Mouse (Mus musculus) myocyte (in vitro differentiated cells): ENCODE results near the gene Serpine1. TPM values are rescaled to one million over a fixed set of nuclear protein-coding genes. Genes with fewer than 3 reads are reported as not detected.

Source experiments
- H3K27me3 ChIP-seq: one replicate; pipeline ENCODE4 v1.6.1; 2011; ENCODE audit not compliant: control insufficient read depth, insufficient read depth, insufficient read length
- H3K36me3 ChIP-seq: one replicate; pipeline ENCODE4 v1.6.1; 2011; ENCODE audit not compliant: control insufficient read depth, insufficient read depth
- H3K4me2 ChIP-seq: one replicate; pipeline ENCODE4 v1.6.1; 2011; ENCODE audit warnings: low read depth, control low read depth
- H3K4me3 ChIP-seq: one replicate; pipeline ENCODE4 v1.5.1; 2011; ENCODE audit warnings: mild to moderate bottlenecking, control low read depth, moderate library complexity
- H3K79me2 ChIP-seq: one replicate; pipeline ENCODE4 v1.6.1; 2011; ENCODE audit not compliant: control insufficient read depth, insufficient read depth
- H3ac ChIP-seq: one replicate; pipeline ENCODE4 v1.6.1; 2011; ENCODE audit not compliant: control insufficient read depth, insufficient read length
- CEBPB ChIP-seq: IDR thresholded peaks from 2 replicates; pipeline ENCODE4 v1.6.1; 2011; ENCODE audit warnings: mild to moderate bottlenecking, moderate library complexity; ENCODE audit not compliant: poor library complexity, insufficient read depth, severe bottlenecking
- E2F4 ChIP-seq: IDR thresholded peaks from one replicate; pipeline ENCODE4 v1.6.1; 2011; ENCODE audit warnings: mild to moderate bottlenecking, control low read depth, moderate library complexity; ENCODE audit not compliant: insufficient read depth
- MAX ChIP-seq: IDR thresholded peaks from one replicate; pipeline ENCODE4 v1.6.1; 2011; ENCODE audit warnings: low read depth, mild to moderate bottlenecking, control low read depth
- MYOD1 ChIP-seq, 3 experiments: IDR thresholded peaks; one replicate each; pipeline ENCODE4 v1.6.1; 2011; ENCODE audit warnings: control low read depth in 2 of 3, low read depth in 2 of 3, mild to moderate bottlenecking in 2 of 3, moderate library complexity in 1 of 3; ENCODE audit not compliant: insufficient read length in 2 of 3, control insufficient read depth in 1 of 3
- MYOG ChIP-seq, 3 experiments: IDR thresholded peaks; one replicate each; pipeline ENCODE4 v1.6.1; 2011; ENCODE audit warnings: control low read depth in 2 of 3, low read depth in 2 of 3, mild to moderate bottlenecking in 2 of 3; ENCODE audit not compliant: insufficient read length in 2 of 3, control insufficient read depth in 1 of 3, insufficient read depth in 1 of 3
- POLR2A ChIP-seq: IDR thresholded peaks from one replicate; pipeline ENCODE4 v1.6.1; 2011; ENCODE audit warnings: low read depth, mild to moderate bottlenecking, control low read depth, moderate library complexity; ENCODE audit not compliant: insufficient read length
- POLR2AphosphoS2 ChIP-seq: IDR thresholded peaks from one replicate; pipeline ENCODE4 v1.6.1; 2011; ENCODE audit warnings: low read depth, control low read depth; ENCODE audit not compliant: insufficient read length
- REST ChIP-seq: IDR thresholded peaks from one replicate; pipeline ENCODE4 v1.6.1; 2011; ENCODE audit warnings: mild to moderate bottlenecking, control low read depth, moderate library complexity; ENCODE audit not compliant: insufficient read depth, insufficient read length
- SRF ChIP-seq: IDR thresholded peaks from one replicate; pipeline ENCODE4 v1.6.1; 2011; ENCODE audit warnings: low read depth; ENCODE audit not compliant: control insufficient read depth, insufficient read length
- TCF12 ChIP-seq: IDR thresholded peaks from one replicate; pipeline ENCODE4 v1.6.1; 2011; ENCODE audit warnings: mild to moderate bottlenecking, control low read depth; ENCODE audit not compliant: poor library complexity, insufficient read depth, severe bottlenecking
- TCF3 ChIP-seq: IDR thresholded peaks from one replicate; pipeline ENCODE4 v1.6.1; 2011; ENCODE audit warnings: low read depth, control low read depth; ENCODE audit not compliant: insufficient read length
- USF1 ChIP-seq: IDR thresholded peaks from one replicate; pipeline ENCODE4 v1.6.1; 2011; ENCODE audit warnings: low read depth, mild to moderate bottlenecking, control low read depth, moderate library complexity
- polyA plus RNA-seq: library from polyadenylated mRNA; unstranded; fragments of >200 nt; fragmentation: generic; extraction: Trizol; gene quantifications from one replicate; pipeline ENCODE4 v1.2.1, GENCODE M21; 2012; ENCODE audit warnings: missing spikeins

Gene Serpine1
- polyA plus RNA-seq, 1 experiment, result 17.6 TPM

- Histone ChIP-seq H3K27me3 (peaks cover 19% of the 10 kb centered on the region), H3ac (no peak overlapping the region), H3K4me2 (peak overlapping the region; percentile 79), H3K4me3 (no peak overlapping the region), H3K36me3 (no peaks in the 10 kb centered on the region), H3K79me2 (no peaks in the 10 kb centered on the region)
- TF ChIP-seq MAX, result peak; percentile 25
- TF ChIP-seq TCF12, result no peak
- peak; percentile 92 for TF ChIP-seq REST
These were observed 40.7 kb downstream of the Serpine1 start for GRCm38 (mm10) chr5:137031076-137032032.

- no peak overlapping the region for H3K4me2 ChIP-seq
- peak overlapping the region; percentile 8 for H3K4me3 ChIP-seq
- H3K27me3 ChIP-seq, result peaks cover 19% of the 10 kb centered on the region
- no peak overlapping the region for H3ac ChIP-seq
- no peaks in the 10 kb centered on the region for H3K79me2 ChIP-seq
- H3K36me3 ChIP-seq, result no peaks in the 10 kb centered on the region
- TF ChIP-seq E2F4, result no peak
- no peak for TF ChIP-seq MAX
- TF ChIP-seq MYOD1 (IDR thresholded peaks at IDR 0.05; ENCODE audit: control insufficient read depth in 1 of 3, insufficient read length in 2 of 3, low read depth in 2 of 3), result no peak
- TF ChIP-seq POLR2A, result no peak
- TF ChIP-seq SRF, result no peak
- no peak for TF ChIP-seq CEBPB
- TF ChIP-seq POLR2AphosphoS2, result no peak
- TF ChIP-seq MYOG (IDR thresholded peaks at IDR 0.05; ENCODE audit: control insufficient read depth in 1 of 3, insufficient read depth in 1 of 3, insufficient read length in 2 of 3, low read depth in 2 of 3), result no peak
- no peak for TF ChIP-seq REST
- TF ChIP-seq USF1, result no peak
- TF ChIP-seq TCF3, result no peak
- no peak for TF ChIP-seq TCF12
These were observed 41.7 kb downstream of the Serpine1 start for GRCm38 (mm10) chr5:137030416-137030810.

- H3K27me3 ChIP-seq, result peaks cover 19% of the 10 kb centered on the region
- no peaks in the 10 kb centered on the region for H3K79me2 ChIP-seq
- H3ac ChIP-seq, result no peak overlapping the region
- peak overlapping the region; percentile 74 for H3K4me2 ChIP-seq
- peak overlapping the region; percentile 8 for H3K4me3 ChIP-seq
- TF ChIP-seq TCF3, result no peak
- TF ChIP-seq POLR2A, result no peak
- TF ChIP-seq MYOG (IDR thresholded peaks at IDR 0.05; ENCODE audit: control insufficient read depth in 1 of 3, insufficient read depth in 1 of 3, insufficient read length in 2 of 3, low read depth in 2 of 3), result no peak
- no peak for TF ChIP-seq POLR2AphosphoS2
- no peak for TF ChIP-seq CEBPB
- TF ChIP-seq USF1, result peak; percentile 94
- peak in 1 of 3 experiments; percentile 10 for TF ChIP-seq MYOD1 (IDR thresholded peaks at IDR 0.05; ENCODE audit: control insufficient read depth in 1 of 3, insufficient read length in 2 of 3, low read depth in 2 of 3)
- peak; percentile 97 for TF ChIP-seq REST
- TF ChIP-seq TCF12, result no peak
- TF ChIP-seq SRF, result peak; percentile 94
- TF ChIP-seq E2F4, result no peak
- TF ChIP-seq MAX, result no peak
- no peaks in the 10 kb centered on the region for H3K36me3 ChIP-seq
These were observed 42.2 kb downstream of the Serpine1 start for GRCm38 (mm10) chr5:137029643-137030415.

GRCm38 (mm10) chr5:137029273-137029585 lies 42.8 kb downstream of the Serpine1 start:
- H3K4me2 ChIP-seq, result peak overlapping the region; percentile 74
- no peaks in the 10 kb centered on the region for H3K36me3 ChIP-seq
- no peaks in the 10 kb centered on the region for H3K79me2 ChIP-seq
- TF ChIP-seq TCF12, result no peak
- TF ChIP-seq REST, result no peak
- no peak for TF ChIP-seq SRF
- no peak for TF ChIP-seq MYOG (IDR thresholded peaks at IDR 0.05; ENCODE audit: control insufficient read depth in 1 of 3, insufficient read depth in 1 of 3, insufficient read length in 2 of 3, low read depth in 2 of 3)
- no peak for TF ChIP-seq USF1
- no peak for TF ChIP-seq E2F4
- TF ChIP-seq TCF3, result no peak
- no peak for TF ChIP-seq MAX
- TF ChIP-seq MYOD1 (IDR thresholded peaks at IDR 0.05; ENCODE audit: control insufficient read depth in 1 of 3, insufficient read length in 2 of 3, low read depth in 2 of 3), result no peak
- no peak for TF ChIP-seq CEBPB
- TF ChIP-seq POLR2AphosphoS2, result no peak
- no peak for TF ChIP-seq POLR2A
- H3K27me3 ChIP-seq, result peaks cover 23% of the 10 kb centered on the region
- peak overlapping the region; percentile 8 for H3K4me3 ChIP-seq
- H3ac ChIP-seq, result no peak overlapping the region
